ENCODE assay signal across 15 mouse cellular contexts in genomic region chr11:80482347-80482746, GRCm38 (mm10). TPM values are rescaled to one million over a fixed set of nuclear protein-coding genes. Genes with fewer than 3 reads are reported as not detected.
DNase-seq lines count a peak whose midpoint lies in the region; ATAC-seq and TF ChIP-seq lines count a peak whose summit lies in the region.
"Had no signal": no experiment of that assay in that cellular context is flagged by ENCODE, and none has a peak within 500 bp of the region (broad histone marks: within the 10 kb centered on the region; RNA-seq: fewer than 3 reads in every experiment).

No protein-coding gene starts in this region.

- DNase-seq in forebrain, embryonic 10.5 days (ENCODE audit: extremely low spot score, low spot score): no peak
- peak; percentile 16 for DNase-seq in right cerebral cortex, adult 18-20 months
- DNase-seq in right cerebral cortex, postnatal 4 days: no peak
- DNase-seq in spleen, postnatal 4 days (ENCODE audit: low spot score in 2 of 2): no peak
- DNase-seq: B cell, adult 2 months; heart, postnatal 10 days; liver, postnatal 0 days; lung, postnatal 4 days; thymus, adult 18-20 months had no signal

- ATAC-seq in forebrain, embryonic 13.5 days: no peak
- ATAC-seq in hindbrain, embryonic 16.5 days: no peak
- no peak for ATAC-seq in liver, embryonic 12.5 days
- no peak for ATAC-seq in intestine, postnatal 0 days
- ATAC-seq: liver, postnatal 0 days had no signal

- 77% methylated on average over 10 of the region's 10 CpGs for WGBS in forebrain, embryonic 13.5 days
- 84% methylated on average over 10 of the region's 10 CpGs for WGBS in forebrain, embryonic 10.5 days
- WGBS in hindbrain, embryonic 16.5 days: 68% methylated on average over 10 of the region's 10 CpGs
- 74% methylated on average over 10 of the region's 10 CpGs for WGBS in liver, embryonic 12.5 days (ENCODE audit: insufficient replicate concordance)
- 70% methylated on average over 10 of the region's 10 CpGs for WGBS in intestine, postnatal 0 days

- peak overlapping the region; percentile 61; the same call in 1 of the 2 replicates for H3K9ac ChIP-seq in forebrain, embryonic 13.5 days
- peak overlapping the region; percentile 20 for H3K9ac ChIP-seq in hindbrain, embryonic 16.5 days (ENCODE audit: low read depth, low read length)
- H3K9ac ChIP-seq in liver, embryonic 12.5 days: no peak overlapping the region
- no peak overlapping the region for H3K9ac ChIP-seq in intestine, postnatal 0 days (ENCODE audit: low read depth, low read length)
- H3K9ac ChIP-seq: kidney, embryonic 15.5 days; liver, postnatal 0 days had no signal

- 0 out of 2 replicates have a peak overlapping the region, but pooled peaks have one; percentile 78 for H3K27ac ChIP-seq in forebrain, embryonic 13.5 days
- no peak overlapping the region for H3K27ac ChIP-seq in forebrain, embryonic 10.5 days
- H3K27ac ChIP-seq in hindbrain, embryonic 16.5 days (ENCODE audit: low read depth, low read length): no peak overlapping the region
- H3K27ac ChIP-seq in liver, embryonic 12.5 days: no peak overlapping the region
- no peak overlapping the region for H3K27ac ChIP-seq in intestine, postnatal 0 days (ENCODE audit: low read depth, low read length)
- H3K27ac ChIP-seq: kidney, embryonic 15.5 days; limb, embryonic 13.5 days had no signal

- peaks cover 86% of the 10 kb centered on the region for H3K4me1 ChIP-seq in forebrain, embryonic 13.5 days
- H3K4me1 ChIP-seq in forebrain, embryonic 10.5 days: peaks cover 66% of the 10 kb centered on the region
- H3K4me1 ChIP-seq in hindbrain, embryonic 16.5 days (ENCODE audit: control insufficient read depth, insufficient read depth, low read depth, low read length): peaks cover 42% of the 10 kb centered on the region
- H3K4me1 ChIP-seq in liver, embryonic 12.5 days: peaks cover 15% of the 10 kb centered on the region
- H3K4me1 ChIP-seq in intestine, postnatal 0 days (replicated peaks; ENCODE audit: control insufficient read depth, insufficient read depth, low read length): no peaks in the 10 kb centered on the region

- peak overlapping the region; percentile 6; the same call in 1 of the 2 replicates for H3K4me3 ChIP-seq in forebrain, embryonic 13.5 days
- no peak overlapping the region for H3K4me3 ChIP-seq in forebrain, embryonic 10.5 days
- H3K4me3 ChIP-seq in hindbrain, embryonic 16.5 days (ENCODE audit: low read length): peak overlapping the region; percentile 14
- H3K4me3 ChIP-seq in liver, embryonic 12.5 days: no peak overlapping the region
- no peak overlapping the region for H3K4me3 ChIP-seq in intestine, postnatal 0 days (ENCODE audit: low read depth, low read length)
- H3K4me3 ChIP-seq: kidney, embryonic 15.5 days; limb, embryonic 13.5 days had no signal

- TF ChIP-seq CTCF in intestine, postnatal 0 days (IDR thresholded peaks at IDR 0.05; ENCODE audit: low read depth): no peak

- H3K27me3 ChIP-seq in forebrain, embryonic 13.5 days: peaks cover 6% of the 10 kb centered on the region; the same call in 1 of the 2 replicates
- H3K27me3 ChIP-seq in forebrain, embryonic 10.5 days (ENCODE audit: poor library complexity, severe bottlenecking): peaks cover 72% of the 10 kb centered on the region
- H3K27me3 ChIP-seq in hindbrain, embryonic 16.5 days (replicated peaks; ENCODE audit: control insufficient read depth, insufficient read depth, low read length): no peaks in the 10 kb centered on the region
- peaks cover 32% of the 10 kb centered on the region for H3K27me3 ChIP-seq in liver, embryonic 12.5 days (replicated peaks)
- H3K27me3 ChIP-seq in intestine, postnatal 0 days (replicated peaks; ENCODE audit: control insufficient read depth, insufficient read depth, low read length): peaks cover 4% of the 10 kb centered on the region; the same call in 1 of the 2 replicates

- peaks cover 28% of the 10 kb centered on the region for H3K36me3 ChIP-seq in forebrain, embryonic 13.5 days (ENCODE audit: poor library complexity, severe bottlenecking)
- H3K36me3 ChIP-seq in forebrain, embryonic 10.5 days (replicated peaks): peaks cover 9% of the 10 kb centered on the region
- no peaks in the 10 kb centered on the region for H3K36me3 ChIP-seq in hindbrain, embryonic 16.5 days (ENCODE audit: control insufficient read depth, insufficient read depth, low read length)
- H3K36me3 ChIP-seq in liver, embryonic 12.5 days: peaks cover 9% of the 10 kb centered on the region
- peaks cover 30% of the 10 kb centered on the region for H3K36me3 ChIP-seq in intestine, postnatal 0 days (ENCODE audit: control insufficient read depth, insufficient read depth)
- H3K36me3 ChIP-seq: limb, embryonic 13.5 days had no signal

- H3K4me2 ChIP-seq in forebrain, embryonic 13.5 days: peak overlapping the region; percentile 46
- H3K4me2 ChIP-seq in hindbrain, embryonic 16.5 days (ENCODE audit: low read length): peak overlapping the region; percentile 86
- no peak overlapping the region for H3K4me2 ChIP-seq in liver, embryonic 12.5 days
- H3K4me2 ChIP-seq in intestine, postnatal 0 days (replicated peaks; ENCODE audit: low read depth): no peak overlapping the region
- H3K4me2 ChIP-seq: kidney, embryonic 15.5 days; limb, embryonic 13.5 days had no signal

- no peaks in the 10 kb centered on the region for H3K9me3 ChIP-seq in forebrain, embryonic 13.5 days (replicated peaks)
- H3K9me3 ChIP-seq in forebrain, embryonic 10.5 days: no peaks in the 10 kb centered on the region
- H3K9me3 ChIP-seq in hindbrain, embryonic 16.5 days (ENCODE audit: control insufficient read depth, low read length): no peaks in the 10 kb centered on the region
- no peaks in the 10 kb centered on the region for H3K9me3 ChIP-seq in liver, embryonic 12.5 days (replicated peaks)
- no peaks in the 10 kb centered on the region for H3K9me3 ChIP-seq in intestine, postnatal 0 days (ENCODE audit: control insufficient read depth)
- H3K9me3 ChIP-seq: kidney, embryonic 15.5 days; limb, embryonic 13.5 days had no signal

RNA-seq across cellular contexts. Expression of gene Cdk5r1, which starts 5.5 kb away (rescaled TPM):
- 67.9 and 73.9 TPM in 2 replicates for polyA plus RNA-seq in forebrain, embryonic 13.5 days (2015; fragmentation: Nextera tagmentation; extraction: Ambion mirVana)
- 3.1 and 4.7 TPM in 2 replicates for polyA plus RNA-seq in forebrain, embryonic 10.5 days (2016; fragmentation: Nextera tagmentation; extraction: Ambion mirVana)
- 77.3 and 81.1 TPM in 2 replicates for polyA plus RNA-seq in hindbrain, embryonic 16.5 days (2015; fragmentation: Nextera tagmentation; extraction: Ambion mirVana)
- polyA plus RNA-seq in liver, embryonic 12.5 days (2016; fragmentation: Nextera tagmentation; extraction: Ambion mirVana): 0.62 and 0.75 TPM in 2 replicates
- polyA plus RNA-seq in intestine, postnatal 0 days (2015; fragmentation: Nextera tagmentation; extraction: Ambion mirVana): 0.61 and 0.64 TPM in 2 replicates

RNA-seq across cellular contexts. Expression of gene Psmd11, which starts 53.9 kb away (rescaled TPM):
- polyA plus RNA-seq in forebrain, embryonic 13.5 days (2015; fragmentation: Nextera tagmentation; extraction: Ambion mirVana): 370 and 373 TPM in 2 replicates
- 414 and 424 TPM in 2 replicates for polyA plus RNA-seq in forebrain, embryonic 10.5 days (2016; fragmentation: Nextera tagmentation; extraction: Ambion mirVana)
- polyA plus RNA-seq in hindbrain, embryonic 16.5 days (2015; fragmentation: Nextera tagmentation; extraction: Ambion mirVana): 272 and 275 TPM in 2 replicates
- 228 and 233 TPM in 2 replicates for polyA plus RNA-seq in liver, embryonic 12.5 days (2016; fragmentation: Nextera tagmentation; extraction: Ambion mirVana)
- 156 and 171 TPM in 2 replicates for polyA plus RNA-seq in intestine, postnatal 0 days (2015; fragmentation: Nextera tagmentation; extraction: Ambion mirVana)

Comparison
In these comparisons a context has a peak if more than half of its experiments do, and no peak if none do; other contexts are left out.
1. H3K4me3 ChIP-seq: peak in forebrain, embryonic 13.5 days (single experiment) and hindbrain, embryonic 16.5 days (single experiment); none in forebrain, embryonic 10.5 days (single experiment), liver, embryonic 12.5 days (single experiment) and intestine, postnatal 0 days (single experiment).
2. RNA of gene Cdk5r1, which starts 5.5 kb away (polyA plus RNA-seq): 77.3 to 81.1 TPM in hindbrain, embryonic 16.5 days and 67.9 to 73.9 TPM in forebrain, embryonic 13.5 days; 3.1 to 4.7 TPM in forebrain, embryonic 10.5 days, 0.62 to 0.75 TPM in liver, embryonic 12.5 days and 0.61 to 0.64 TPM in intestine, postnatal 0 days; every median in the first group is over 10 times any median in the second.
3. H3K4me2 ChIP-seq: peak in forebrain, embryonic 13.5 days (single experiment) and hindbrain, embryonic 16.5 days (single experiment); none in liver, embryonic 12.5 days (single experiment) and intestine, postnatal 0 days (single experiment).
4. H3K9ac ChIP-seq: peak in forebrain, embryonic 13.5 days (single experiment) and hindbrain, embryonic 16.5 days (single experiment); none in liver, embryonic 12.5 days (single experiment) and intestine, postnatal 0 days (single experiment).